Mouse (Mus musculus): ENCODE measurements at regions not wholly inside any gene's neighbourhood (a gene's known extent, or its start where the extent isn't known, plus 50 kb on each side); places are given as distances from the start of the nearest gene placed in this dataset.

GRCm38 (mm10) chr15:61563347-61563746 lies 640.5 kb upstream of the A1bg start:
- no peak for DNase-seq

- peak; percentile 19 for DNase-seq
Measured at GRCm38 (mm10) chr15:61562252-61562651, 639.4 kb upstream of the A1bg start.

GRCm38 (mm10) chr15:61553908-61554307 lies 631.1 kb upstream of the A1bg start:
- DNase-seq = no peak

- peak; percentile 23 for DNase-seq
Measured at GRCm38 (mm10) chr15:61553081-61553680, 630.4 kb upstream of the A1bg start.

GRCm38 (mm10) chr15:61551206-61551605 lies 628.4 kb upstream of the A1bg start:
- DNase-seq = no peak

GRCm38 (mm10) chr15:61548400-61548799 lies 625.6 kb upstream of the A1bg start:
- DNase-seq = no peak

GRCm38 (mm10) chr15:61546608-61547007 lies 623.8 kb upstream of the A1bg start:
- DNase-seq = no peak

GRCm38 (mm10) chr15:61544074-61544473 lies 621.3 kb upstream of the A1bg start:
- no peak for DNase-seq

GRCm38 (mm10) chr15:61541643-61542042 lies 618.8 kb upstream of the A1bg start:
- DNase-seq = no peak

- DNase-seq = no peak
Measured at GRCm38 (mm10) chr15:61540753-61541421, 618.1 kb upstream of the A1bg start.

- no peak for DNase-seq
Measured at GRCm38 (mm10) chr15:61538930-61539329, 616.1 kb upstream of the A1bg start.

GRCm38 (mm10) chr15:61538169-61538755 lies 615.5 kb upstream of the A1bg start:
- DNase-seq = no peak

- DNase-seq = no peak
Measured at GRCm38 (mm10) chr15:61536332-61536716, 613.5 kb upstream of the A1bg start.

- DNase-seq = no peak
Measured at GRCm38 (mm10) chr15:61535644-61536331, 613.0 kb upstream of the A1bg start.

GRCm38 (mm10) chr15:61535180-61535579 lies 612.4 kb upstream of the A1bg start:
- DNase-seq = no peak

GRCm38 (mm10) chr15:61532808-61533207 lies 610.0 kb upstream of the A1bg start:
- no peak for DNase-seq

GRCm38 (mm10) chr15:61532040-61532439 lies 609.2 kb upstream of the A1bg start:
- no peak for DNase-seq

GRCm38 (mm10) chr15:61523036-61523435 lies 600.2 kb upstream of the A1bg start:
- DNase-seq = no peak

GRCm38 (mm10) chr15:61517265-61517664 lies 594.5 kb upstream of the A1bg start:
- DNase-seq = peak; percentile 23

GRCm38 (mm10) chr15:61514324-61514723 lies 591.5 kb upstream of the A1bg start:
- DNase-seq = no peak

GRCm38 (mm10) chr15:61508806-61509205 lies 586.0 kb upstream of the A1bg start:
- DNase-seq = no peak

GRCm38 (mm10) chr15:61506361-61506897 lies 583.6 kb upstream of the A1bg start:
- no peak for DNase-seq

- DNase-seq = no peak
Measured at GRCm38 (mm10) chr15:61503436-61503835, 580.6 kb upstream of the A1bg start.

- no peak for DNase-seq
Measured at GRCm38 (mm10) chr15:61489731-61490130, 566.9 kb upstream of the A1bg start.
